Comparison of ENCODE assay signal across 11 mouse cellular contexts in genomic region chr17:87826036-87826560, GRCm38 (mm10). TPM values are rescaled to one million over a fixed set of nuclear protein-coding genes. Genes with fewer than 3 reads are reported as not detected.
DNase-seq lines count a peak whose midpoint lies in the region; ATAC-seq lines count a peak whose summit lies in the region.
"Had no signal": no experiment of that assay in that cellular context is flagged by ENCODE, and none has a peak within 500 bp of the region (broad histone marks: within the 10 kb centered on the region; RNA-seq: fewer than 3 reads in every experiment).

No protein-coding gene starts in this region.

- no peak overlapping the region for H3K27ac ChIP-seq in heart, embryonic 15.5 days
- H3K27ac ChIP-seq in midbrain, embryonic 12.5 days (replicated peaks), result no peak overlapping the region

- WGBS in heart, embryonic 15.5 days, result 9% methylated on average over 22 of the region's 23 CpGs
- WGBS in midbrain, embryonic 12.5 days, result 35% methylated on average over 23 of the region's 23 CpGs

- H3K9me3 ChIP-seq in heart, embryonic 15.5 days (replicated peaks), result no peaks in the 10 kb centered on the region
- H3K9me3 ChIP-seq in midbrain, embryonic 12.5 days, result no peaks in the 10 kb centered on the region

- H3K9ac ChIP-seq in heart, embryonic 15.5 days, result no peak overlapping the region
- no peak overlapping the region for H3K9ac ChIP-seq in midbrain, embryonic 12.5 days (replicated peaks)

- H3K4me2 ChIP-seq in heart, embryonic 15.5 days, result peak overlapping the region; percentile 36; the same call in 1 of the 2 replicates
- H3K4me2 ChIP-seq in midbrain, embryonic 12.5 days (replicated peaks), result peak overlapping the region; percentile 35

- no peak for DNase-seq in heart, postnatal 4 days
- peak; percentile 75 for DNase-seq in ZHBTc4 (ENCODE audit: low read depth, low spot score)
- DNase-seq in forelimb bud, embryonic 11.5 days (ENCODE audit: low read depth, low spot score), result peak; percentile 11
- DNase-seq in thymus, postnatal 0 days (ENCODE audit: low spot score), result no peak
- no peak for DNase-seq in adrenal gland, adult 8-10 months
- DNase-seq: lung, adult 2 months had no signal

- H3K4me1 ChIP-seq in heart, embryonic 15.5 days (replicated peaks), result peaks cover 10% of the 10 kb centered on the region
- no peaks in the 10 kb centered on the region for H3K4me1 ChIP-seq in midbrain, embryonic 12.5 days

- peaks cover 12% of the 10 kb centered on the region for H3K27me3 ChIP-seq in heart, embryonic 15.5 days
- H3K27me3 ChIP-seq in midbrain, embryonic 12.5 days, result peaks cover 18% of the 10 kb centered on the region

- no peaks in the 10 kb centered on the region for H3K36me3 ChIP-seq in heart, embryonic 15.5 days
- no peaks in the 10 kb centered on the region for H3K36me3 ChIP-seq in midbrain, embryonic 12.5 days
- H3K36me3 ChIP-seq: G1E had no signal

- no peak overlapping the region for H3K4me3 ChIP-seq in heart, embryonic 15.5 days
- 0 out of 2 replicates have a peak overlapping the region, but pooled peaks have one; percentile 11 for H3K4me3 ChIP-seq in midbrain, embryonic 12.5 days

- ATAC-seq in heart, embryonic 15.5 days (replicated peaks; ENCODE audit: insufficient number of reproducible peaks, insufficient read depth, low FRiP score, low read depth), result no peak
- no peak for ATAC-seq in midbrain, embryonic 12.5 days (ENCODE audit: low FRiP score, low read depth)
- ATAC-seq in monocyte, adult 5-6 weeks (replicated peaks; ENCODE audit: insufficient number of reproducible peaks, low FRiP score, low TSS enrichment, poor library complexity, severe bottlenecking), result no peak

RNA-seq across cellular contexts. Expression of gene Kcnk12, which starts 28.3 kb away (rescaled TPM):
- polyA plus RNA-seq in heart, embryonic 15.5 days (2015; fragmentation: Nextera tagmentation; extraction: Ambion mirVana), result 0.11 TPM in 1 of 2 replicates, not detected in the other
- under 1 TPM in 1 of 2 experiments, not detected in 1; 0.14 TPM for total RNA-seq in heart, postnatal 4 days (2021)
- 0.26 and 0.32 TPM in 2 replicates for polyA plus RNA-seq in midbrain, embryonic 12.5 days (2016; fragmentation: Nextera tagmentation; extraction: Ambion mirVana)
- 0.22 and 0.28 TPM in 2 replicates for polyA plus RNA-seq in thymus, postnatal 0 days (2015; fragmentation: Nextera tagmentation; extraction: Ambion mirVana)
- not detected in 3 replicates for total RNA-seq in monocyte, adult 5-6 weeks (2017)
- under 1 TPM; 0.14 to 0.54 (median 0.19) TPM for total RNA-seq in adrenal gland, adult 8-10 months (2022)
- total RNA-seq: G1E; gastrocnemius, postnatal 4 days had no signal
- polyA plus RNA-seq: G1E had no signal

Comparison
In these comparisons a context has a peak if more than half of its experiments do, and no peak if none do; other contexts are left out.
1. DNase-seq: peak in ZHBTc4 (single experiment) and forelimb bud, embryonic 11.5 days (single experiment); none in heart, postnatal 4 days (single experiment), thymus, postnatal 0 days (single experiment) and adrenal gland, adult 8-10 months (single experiment).